Mouse (Mus musculus): ENCODE results near the gene Prlhr.

Gene Prlhr

DNA sequence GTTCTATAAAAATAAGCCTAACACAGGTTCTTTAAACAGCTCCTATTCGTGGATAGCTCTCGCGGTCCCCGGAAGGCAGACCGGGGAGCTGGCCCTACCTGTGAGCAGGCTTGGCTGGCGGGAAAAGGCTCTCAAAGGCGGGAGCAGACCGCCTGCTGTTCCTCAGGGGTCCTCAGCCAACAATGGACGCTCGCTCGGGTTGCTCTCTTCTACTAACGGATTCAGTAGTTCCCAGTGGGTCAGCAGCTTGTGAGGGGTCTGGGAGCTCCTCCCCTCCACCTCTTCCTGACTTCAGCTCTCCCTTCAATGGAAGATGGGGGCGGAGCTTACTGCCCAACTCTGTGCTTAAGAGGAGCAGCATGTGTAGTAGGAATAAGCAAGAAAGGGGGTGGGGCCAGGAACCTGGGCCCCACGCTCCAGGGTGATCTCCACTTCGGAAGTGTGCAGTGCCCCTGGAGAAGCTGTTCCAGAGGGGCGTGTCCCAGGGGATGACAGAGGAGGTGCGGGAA, at the start of gene Prlhr:
TSS of gene Prlhr (minus strand) at position 51 of the 509 bp plus-strand sequence.
- DNase-seq: no peak

DNA sequence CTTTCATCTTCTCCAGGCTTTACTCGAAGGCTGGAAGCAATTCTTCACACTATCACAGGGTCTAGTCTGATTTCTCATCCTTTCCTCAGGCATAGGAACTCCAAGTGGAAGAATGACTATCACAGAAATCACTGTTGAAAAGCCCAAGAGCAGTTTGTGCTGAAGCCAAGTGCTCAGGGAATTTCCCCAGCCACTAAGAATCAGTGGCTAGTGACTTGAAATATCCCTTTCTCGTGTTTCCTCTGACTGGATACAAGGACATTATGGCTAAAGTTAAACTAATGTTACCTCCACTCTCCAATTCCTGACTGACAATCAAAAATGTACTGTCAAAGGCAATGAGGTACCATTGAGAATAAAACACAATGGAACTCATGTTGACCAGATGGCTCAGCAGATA, 47.0 kb upstream of the Prlhr start:
- no peak for DNase-seq

DNA sequence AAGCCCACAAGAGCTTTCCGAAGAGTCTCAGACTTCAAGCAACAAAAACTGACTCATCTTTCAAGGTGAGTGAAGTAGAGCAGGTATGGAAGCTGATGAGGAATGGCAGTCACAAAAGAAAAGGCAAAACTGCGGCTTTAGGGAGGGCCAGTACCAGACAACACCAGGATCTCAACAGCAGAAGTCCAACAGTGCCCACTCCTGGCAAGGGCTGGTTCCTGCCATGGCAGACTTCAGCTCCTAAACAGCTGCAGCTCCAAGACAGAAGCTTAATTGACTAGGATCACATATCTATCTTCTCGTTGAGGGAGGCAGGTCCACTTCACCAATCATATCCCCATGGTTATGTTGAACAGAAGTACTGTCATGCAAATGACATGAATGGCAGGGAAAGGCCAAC, 45.3 kb upstream of the Prlhr start:
- no peak for DNase-seq

DNA sequence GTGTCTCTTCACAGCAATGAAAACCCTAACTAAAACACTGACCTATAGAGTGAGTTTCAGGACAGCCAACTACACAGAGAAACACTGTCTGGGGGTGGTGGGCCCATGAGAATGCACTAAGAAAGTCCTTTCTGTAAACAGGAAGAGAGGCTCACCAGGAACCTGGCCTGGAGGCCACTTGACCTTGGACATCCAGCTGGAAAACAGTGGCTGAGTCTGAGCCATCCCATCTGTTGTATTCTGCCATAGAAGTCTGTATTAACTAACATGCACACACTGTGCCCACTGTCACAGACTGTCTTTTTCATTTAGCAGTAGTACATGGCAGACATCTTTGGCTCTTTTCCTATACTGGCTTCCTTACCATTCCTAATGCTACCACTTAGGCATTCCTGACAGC, 32.1 kb upstream of the Prlhr start:
- no peak for DNase-seq

DNA sequence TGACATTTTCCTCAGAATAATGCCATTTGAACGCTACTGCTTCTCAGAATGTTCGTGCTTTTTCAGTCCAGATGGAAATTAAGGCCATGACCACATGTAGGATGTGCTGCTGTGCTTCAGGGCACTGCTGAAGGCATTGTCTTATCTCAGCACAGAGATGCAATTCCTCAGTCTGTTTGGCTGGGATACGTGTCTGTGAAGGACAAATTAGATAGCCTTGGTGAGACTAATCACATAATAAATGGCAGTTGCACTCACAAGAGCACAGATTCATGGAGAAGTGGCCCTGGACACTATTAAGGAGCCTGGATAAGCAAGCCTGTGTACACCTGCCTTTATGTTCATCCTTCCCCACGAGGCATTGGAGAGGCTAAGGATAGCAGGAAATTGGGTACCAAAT, 29.1 kb upstream of the Prlhr start:
- DNase-seq: no peak

DNA sequence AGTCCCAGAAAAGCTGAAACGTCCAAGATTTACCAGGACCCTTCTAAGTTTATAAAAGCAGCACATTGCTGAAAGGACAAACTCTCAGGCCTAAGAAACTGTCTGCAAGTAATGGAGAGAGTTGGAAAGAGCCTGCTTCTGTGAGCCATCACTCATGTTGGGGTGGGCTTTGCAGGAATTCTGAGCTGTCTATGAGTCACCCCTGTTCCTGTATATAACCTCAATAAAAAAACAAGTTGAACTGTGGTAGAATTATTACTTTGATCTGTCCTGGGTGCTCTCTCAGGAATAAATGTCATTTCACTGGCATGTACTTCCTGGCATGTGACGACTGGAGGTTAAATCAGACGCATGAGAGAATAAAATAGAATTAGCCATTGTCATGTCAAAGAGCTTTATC, 27.7 kb upstream of the Prlhr start:
- DNase-seq: no peak

DNA sequence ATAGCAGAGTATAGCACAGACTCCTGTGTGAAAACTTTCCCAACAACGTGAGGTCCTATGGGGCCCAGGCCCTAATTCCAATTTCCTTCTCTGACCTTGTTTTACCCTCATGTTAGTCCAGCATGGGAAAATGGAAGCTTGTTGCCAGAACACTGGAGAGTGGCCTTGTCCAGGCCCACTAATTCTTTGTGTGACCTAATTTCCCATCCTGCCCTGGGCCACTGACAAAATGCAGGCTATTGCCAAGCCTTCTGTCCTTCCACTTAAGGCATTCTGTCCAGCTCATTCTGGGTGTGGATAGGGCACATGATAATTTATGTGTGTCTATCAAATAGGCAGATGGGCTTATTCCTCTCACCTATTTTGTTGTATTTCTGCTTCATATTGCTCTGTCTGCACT, 21.5 kb upstream of the Prlhr start:
- no peak for DNase-seq

DNA sequence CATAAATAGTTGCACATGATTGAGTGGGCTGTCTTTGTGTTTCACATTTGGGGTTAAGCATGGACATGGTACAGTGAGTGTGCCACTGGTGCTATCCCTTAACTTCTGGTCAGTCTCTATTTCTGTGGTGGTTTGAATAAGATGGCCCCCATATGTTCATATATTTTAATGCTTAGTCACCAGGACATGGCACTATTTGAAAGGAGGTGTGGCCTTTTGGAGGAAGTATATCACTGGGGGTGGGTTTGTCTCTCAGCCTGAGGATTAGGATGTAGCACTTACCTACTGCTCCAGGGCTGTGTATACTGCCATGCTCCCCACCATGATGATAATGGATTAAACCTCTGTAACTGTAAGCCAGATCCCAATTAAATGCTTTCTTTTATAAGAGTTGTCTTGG, 17.2 kb upstream of the Prlhr start:
- DNase-seq: no peak

DNA sequence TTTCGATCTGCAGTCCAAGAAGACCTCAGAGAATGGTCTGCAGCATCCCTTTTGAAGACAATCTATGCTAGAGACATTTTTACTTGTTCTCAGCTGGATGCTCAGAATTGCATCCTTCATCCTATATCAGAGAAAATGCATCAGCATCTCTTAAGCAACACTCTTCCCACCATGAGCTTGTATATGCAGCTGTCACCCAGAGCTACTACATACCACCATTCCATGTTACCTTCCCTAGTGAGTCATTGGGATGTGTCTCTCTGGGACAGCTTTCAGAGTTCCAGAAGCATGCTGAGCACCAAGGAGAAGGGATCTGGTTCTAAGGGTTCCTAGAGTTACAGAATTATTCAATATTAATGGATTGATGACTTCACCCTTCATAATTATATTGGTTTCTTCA, 10.8 kb upstream of the Prlhr start:
- DNase-seq: no peak

DNA sequence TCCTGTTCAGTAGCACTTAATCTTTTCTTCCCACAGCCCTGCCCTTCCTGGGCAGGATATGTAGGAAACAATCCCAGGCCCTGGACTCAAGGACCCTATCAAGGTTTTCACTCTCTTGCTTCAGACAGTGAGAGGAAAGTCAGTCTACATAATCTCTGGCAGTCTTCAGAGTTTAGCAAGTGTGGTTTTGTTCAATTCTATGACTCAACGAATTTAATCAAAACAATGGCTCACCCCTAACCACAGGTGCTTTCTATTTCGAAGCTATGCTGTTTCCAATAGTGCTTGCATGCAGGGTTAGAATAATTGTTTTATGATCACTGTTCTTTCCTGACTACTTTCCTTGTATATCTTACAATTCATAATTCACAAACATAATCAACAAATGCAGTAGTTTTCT, 9.7 kb upstream of the Prlhr start:
- DNase-seq: no peak

DNA sequence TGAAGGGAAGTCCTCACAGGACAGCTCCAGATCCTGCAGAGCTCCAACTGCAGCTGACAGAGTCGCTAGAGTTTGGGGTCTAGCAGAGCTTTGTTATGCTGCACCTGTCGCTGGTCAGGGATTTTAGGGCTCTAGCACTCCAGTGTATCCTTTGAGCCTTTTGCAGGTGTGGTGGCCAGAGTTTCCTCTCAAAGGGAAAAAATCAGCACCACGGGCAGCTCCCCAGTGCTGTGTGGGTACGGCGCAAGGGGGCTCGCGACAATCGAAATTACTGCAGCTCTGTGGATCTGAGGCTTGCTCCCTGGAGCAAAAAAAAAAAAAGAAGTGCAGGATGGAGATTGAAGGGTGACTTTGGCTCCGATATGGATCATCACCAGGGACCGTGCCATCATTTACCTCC, 742 bp upstream of the Prlhr start:
- DNase-seq: peak; percentile 33

DNA sequence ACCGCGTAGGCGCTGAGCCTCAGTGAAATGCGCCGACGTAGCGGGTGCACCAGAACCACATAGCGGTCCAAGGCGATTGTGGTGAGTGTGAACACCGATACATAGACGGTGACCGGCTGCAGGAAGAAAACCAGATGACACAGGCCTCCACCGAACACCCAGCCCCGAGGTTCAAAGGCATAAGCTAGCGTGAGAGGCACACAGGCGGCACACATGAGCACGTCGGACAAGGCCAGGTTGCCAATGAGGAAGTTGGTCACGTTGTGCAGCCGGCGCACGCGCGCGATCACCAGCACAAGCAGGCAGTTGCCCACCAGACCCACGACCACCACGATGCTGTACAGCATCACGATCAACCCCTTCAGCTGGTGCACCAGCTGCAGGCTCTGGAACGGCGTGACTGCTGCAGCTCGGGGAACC, 506 bp downstream of the Prlhr start:
- DNase-seq: no peak

DNA sequence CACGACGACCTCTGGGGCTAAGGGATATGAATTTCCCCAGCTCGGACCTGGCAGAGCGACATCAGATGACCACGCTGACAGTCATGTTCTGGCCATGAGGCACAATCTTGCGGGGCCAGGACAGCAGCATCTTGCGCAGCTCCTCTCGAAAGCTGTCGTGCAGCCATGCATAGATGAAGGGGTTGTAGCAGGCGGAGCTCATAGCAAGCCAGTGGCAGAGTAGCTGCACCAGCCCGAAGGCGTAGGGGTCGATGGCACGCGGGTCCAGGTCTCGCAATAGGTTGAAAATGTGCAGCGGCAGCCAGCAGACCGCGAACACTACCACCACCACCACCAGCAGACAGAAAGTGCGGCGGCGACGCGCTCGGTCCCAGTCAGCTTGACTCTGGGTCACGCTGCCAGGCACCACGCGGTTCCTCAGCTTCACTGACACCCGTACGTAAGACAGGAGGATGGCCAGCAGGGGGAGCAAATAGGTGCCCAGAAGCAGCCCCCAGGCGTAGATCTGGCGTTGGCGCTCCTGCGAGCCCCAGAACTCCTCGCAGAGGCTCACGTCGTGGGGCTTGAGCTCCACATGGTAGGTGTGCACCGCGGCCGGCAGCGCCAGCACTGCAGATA, 1.0 kb downstream of the Prlhr start:
- DNase-seq: peak; percentile 59

DNA sequence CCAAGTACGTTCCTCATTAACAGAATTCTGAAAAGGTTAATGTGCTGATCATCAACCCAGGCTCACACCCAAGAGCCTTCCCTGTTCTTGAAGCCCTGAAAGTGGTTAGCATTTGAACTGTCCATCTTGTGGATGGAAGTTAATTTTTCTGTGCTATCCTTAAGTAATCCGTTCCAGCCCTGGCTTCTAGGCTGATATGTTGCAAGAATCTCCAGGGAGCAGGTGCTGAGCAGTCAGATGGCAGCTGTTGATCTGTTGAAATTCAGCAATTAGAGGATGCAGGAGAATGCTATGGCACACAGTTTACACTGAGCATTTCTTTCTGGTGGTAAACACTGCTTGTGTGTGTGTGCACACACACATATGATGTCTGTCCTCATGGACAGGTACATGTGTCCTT, 2.4 kb downstream of the Prlhr start:
- no peak for DNase-seq

DNA sequence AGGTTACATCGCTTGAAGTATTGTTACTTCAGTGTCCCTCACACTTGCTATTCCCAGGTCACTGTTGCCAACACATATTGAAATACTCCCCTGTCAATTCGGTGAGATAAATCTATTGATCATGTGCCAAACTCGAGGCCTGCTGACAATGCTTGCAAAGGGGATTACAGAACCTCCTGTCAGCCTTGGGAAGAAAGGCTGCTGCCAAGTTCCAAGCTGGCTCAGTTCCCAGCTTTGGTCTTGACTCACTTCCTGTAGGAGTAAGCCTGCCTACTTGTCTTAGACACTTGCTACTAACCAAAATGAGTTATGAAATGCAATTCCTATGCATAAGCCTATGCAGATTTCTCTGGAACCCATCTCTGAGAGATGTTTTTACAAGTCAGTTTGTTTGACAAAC, 4.2 kb downstream of the Prlhr start:
- DNase-seq: peak; percentile 9

DNA sequence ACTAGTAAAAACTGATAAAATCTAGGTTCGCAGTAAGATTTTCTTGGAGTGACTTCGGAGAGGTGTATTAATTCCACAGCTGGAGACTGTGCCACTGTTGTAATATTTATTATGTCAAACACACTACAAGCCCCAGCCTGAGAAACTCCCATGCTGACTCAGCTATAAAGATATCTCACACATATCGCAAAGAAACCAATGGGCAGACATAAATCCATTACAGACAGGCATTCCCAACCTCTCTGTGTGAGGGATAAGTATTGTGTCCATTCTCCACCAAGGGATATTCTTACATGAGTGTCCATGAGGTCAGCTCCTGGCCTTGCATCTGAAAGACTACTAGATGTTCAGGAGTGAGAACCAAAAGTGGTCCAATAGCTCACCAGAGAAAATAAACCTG, 4.7 kb downstream of the Prlhr start:
- DNase-seq: no peak

DNA sequence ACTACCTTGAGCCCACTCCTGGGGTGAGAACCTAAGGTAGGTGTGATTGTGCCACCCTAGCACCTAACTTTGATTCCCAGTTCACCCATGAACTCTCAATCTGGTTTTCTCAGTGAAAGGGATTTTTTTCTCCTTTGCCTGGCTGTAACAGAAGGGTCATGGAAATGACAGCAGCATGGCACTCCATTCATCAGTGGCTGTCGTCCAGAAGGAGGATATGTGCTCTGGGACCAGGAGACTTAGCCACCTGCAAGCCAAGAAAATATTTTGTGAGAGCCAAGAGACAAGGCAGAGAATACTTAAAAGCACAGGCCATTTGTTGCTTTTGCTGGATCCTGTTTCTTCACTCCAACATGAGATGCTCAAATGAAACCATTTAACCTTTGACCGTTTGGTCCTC, 6.6 kb downstream of the Prlhr start:
- no peak for DNase-seq

DNA sequence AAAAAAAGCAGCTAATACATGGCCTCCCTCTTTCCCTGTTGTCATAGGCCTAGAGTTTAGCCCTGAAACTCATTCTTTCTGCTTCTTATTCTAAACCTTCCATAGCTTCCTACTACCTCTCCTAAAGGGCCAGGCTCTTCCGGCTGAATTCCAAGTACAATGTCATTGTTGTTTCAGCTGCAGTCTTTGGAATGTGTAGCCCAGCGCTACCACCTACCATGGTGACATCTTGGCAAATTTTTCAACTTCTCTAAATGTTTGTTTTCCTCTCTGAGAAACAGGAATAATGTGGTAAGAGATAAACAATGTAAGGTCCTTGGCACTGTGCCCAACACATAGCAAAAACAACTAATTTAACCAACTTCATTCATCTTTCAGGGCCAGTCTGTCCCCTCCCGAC, 8.4 kb downstream of the Prlhr start:
- DNase-seq: no peak

DNA sequence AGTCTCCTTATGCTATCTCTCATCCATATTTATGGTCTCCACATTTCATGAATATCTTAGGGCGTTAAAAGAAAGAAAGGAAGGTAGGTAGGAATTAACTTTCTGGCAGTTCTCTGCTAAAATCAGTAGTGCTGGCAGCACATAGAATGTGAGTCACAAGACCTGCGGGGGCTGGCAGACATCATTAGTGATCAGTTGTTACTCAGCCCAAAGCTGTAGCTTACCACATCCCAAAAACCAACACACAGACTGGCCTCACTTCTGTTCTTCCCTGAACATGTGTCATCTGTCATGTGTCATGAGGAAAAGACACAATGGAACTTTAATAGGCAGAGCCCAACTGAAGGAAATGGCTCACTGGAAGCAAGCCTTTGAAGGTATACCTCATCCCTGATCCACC, 9.0 kb downstream of the Prlhr start:
- no peak for DNase-seq

DNA sequence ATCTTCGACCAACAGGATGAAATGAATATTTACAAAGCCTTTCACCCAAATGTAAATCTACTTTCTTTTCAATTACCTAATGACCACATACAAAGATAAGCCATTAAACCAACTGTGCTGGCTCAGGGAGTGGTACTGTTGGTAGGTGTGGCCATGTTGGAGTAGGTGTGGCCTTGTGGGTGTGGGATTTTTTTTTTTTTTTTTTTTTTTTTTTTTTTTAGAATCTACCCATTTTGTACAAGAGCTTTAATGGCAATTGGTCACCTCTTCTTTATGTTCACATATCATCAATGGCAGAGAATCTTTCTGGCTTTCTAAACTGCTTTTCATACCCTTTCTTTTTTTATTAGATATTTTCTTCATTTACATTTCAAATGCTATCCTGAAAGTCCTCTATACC, 12.3 kb downstream of the Prlhr start:
- DNase-seq: no peak

DNA sequence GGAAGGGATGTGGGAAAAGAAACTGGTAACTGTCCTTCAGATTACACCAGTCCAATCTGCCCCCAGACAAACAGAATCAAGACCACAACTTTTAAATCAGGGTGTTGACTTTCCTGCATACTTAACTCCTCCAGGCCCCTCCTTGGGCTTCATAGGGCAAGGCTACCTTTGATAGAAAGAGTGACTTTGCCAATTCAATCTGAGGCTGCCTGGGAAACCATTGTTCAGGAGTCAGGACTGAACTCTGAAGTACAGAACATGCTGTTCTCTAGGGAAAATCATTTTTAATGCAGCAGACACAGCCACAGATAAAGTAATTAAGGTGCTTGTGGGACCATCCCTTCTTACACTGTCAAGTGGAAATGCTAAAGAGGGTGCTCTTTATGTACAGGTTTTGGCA, 27.6 kb downstream of the Prlhr start:
- DNase-seq: no peak

DNA sequence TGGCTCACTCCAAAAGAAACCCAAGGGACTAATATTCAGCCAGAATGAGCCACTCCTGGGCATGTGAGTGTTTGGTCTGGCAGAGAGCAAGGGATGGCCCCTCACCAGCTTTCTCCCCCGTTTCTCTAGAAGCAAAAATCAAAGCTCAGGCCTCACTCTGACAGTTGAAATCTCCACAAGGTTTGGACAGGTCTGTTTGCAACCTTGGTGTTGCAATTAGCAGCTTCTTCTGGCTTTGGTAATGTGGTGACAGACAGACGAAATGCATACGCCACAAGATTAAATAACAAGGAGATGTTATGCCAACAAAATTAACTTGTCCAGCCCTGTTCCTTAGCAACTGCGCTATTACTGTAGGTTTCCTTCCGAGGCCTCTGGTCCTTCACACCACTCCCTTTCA, 28.0 kb downstream of the Prlhr start:
- no peak for DNase-seq

DNA sequence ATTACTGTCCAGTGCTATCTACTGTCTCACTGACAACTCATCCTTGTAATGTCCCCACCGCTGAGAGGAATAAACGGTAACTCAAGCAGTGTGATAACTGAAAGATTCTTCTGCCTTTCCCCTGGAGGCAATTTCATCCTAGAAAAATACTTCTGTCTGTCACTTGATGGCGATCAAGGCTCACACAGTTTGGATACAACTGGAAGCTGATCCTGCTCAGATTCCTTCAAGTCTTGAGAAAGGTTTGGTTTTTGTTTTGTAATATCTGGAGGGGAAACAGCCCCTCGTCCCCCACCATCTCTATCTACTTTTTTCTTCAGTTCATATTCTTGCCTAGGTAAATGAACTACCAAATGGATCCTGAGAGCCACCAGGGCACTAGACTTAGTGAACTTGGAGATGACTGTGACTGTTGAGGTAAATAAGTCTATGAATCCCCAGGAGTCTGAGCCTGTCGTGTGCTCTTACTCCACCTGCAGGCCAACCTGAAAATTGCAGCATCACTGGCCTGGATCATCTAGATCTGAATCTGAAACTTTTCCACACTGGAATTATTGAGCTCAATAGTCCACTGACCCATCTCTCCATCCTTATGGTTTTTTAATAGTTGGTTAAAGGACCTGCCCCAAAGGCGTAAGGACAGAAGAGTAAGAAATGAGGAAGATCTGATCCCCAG, 30.4 kb downstream of the Prlhr start:
- DNase-seq: peak; percentile 23

DNA sequence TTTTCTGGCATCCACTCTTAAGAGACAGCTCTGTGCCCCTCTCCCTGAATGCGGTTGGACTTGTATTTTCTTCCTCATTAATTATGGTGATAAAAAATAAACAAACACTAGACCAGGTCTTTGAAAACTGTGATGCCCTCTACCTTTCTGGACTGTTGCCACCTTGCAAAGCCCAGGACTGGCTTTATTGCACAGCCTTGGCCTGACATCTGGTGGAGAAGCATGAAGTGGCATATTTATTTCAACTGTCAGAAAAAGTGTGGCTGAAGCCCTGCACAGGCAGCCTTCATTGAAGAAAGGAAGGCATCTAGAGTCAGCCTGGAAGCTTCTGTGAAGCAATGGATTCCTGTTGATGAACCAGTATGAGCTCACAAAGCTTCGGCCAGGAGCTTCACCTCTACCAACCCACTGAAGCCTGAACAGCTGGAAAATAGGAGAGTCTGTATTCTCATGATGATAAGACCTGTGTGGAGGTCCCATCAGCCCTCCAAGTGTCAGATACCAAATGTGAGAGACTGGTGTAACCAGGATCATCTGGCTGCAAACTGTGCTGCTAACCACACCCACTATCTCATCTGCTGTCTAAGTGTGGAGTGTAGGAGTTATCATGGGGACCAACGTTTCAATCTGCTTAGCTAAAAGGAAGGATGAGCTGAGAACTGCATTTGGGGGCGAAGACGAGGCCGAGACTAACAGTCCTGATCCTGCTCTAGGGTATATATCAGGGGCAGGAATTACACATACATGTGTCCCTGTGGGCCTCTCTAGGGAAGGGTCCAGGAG, 35.6 kb downstream of the Prlhr start:
- no peak for DNase-seq
